Mouse (Mus musculus): ENCODE data around the gene Fbxl17.

The Fbxl17 gene

DNA sequence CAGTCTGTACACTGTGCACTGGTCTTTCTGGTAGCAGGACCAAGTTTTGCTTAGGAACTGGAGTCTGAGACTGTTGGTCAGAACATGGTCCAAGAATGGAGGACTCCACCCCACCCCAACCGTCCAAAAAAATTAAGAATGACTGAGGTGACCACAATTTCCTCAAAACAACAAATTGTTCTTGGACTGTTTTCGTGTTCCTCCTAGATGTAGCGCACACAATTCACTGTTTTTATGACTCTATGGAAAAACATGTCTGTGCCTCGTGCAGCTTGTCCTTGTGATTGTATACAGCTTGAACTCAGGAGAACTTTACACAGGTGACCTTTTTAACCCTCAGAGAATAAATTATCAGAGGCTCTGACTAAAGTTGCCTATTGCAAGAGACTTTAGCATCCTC is 220.7 kb downstream of the Fbxl17 start:
- peak; percentile 48 for DNase-seq (ENCODE audit: low read depth)

DNA sequence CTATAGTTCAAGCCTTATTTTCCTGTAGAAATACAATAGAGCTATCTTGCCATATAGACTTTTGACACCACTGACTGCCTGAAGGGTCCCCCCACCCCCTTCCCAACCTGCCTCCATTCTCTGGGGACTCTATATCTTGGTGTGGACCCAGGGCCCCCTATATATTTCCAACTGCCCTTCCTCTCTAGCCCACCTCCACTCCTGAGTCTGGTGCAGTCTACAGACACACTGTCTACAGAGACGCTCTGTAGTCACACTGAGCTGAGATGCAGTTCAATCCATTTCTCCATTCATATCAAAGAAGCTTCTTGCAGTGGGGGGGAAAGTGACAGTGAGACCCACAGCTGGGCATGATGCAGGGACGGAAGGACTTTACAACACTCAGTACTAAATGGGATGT is 226.5 kb downstream of the Fbxl17 start:
- DNase-seq (ENCODE audit: low read depth): no peak

DNA sequence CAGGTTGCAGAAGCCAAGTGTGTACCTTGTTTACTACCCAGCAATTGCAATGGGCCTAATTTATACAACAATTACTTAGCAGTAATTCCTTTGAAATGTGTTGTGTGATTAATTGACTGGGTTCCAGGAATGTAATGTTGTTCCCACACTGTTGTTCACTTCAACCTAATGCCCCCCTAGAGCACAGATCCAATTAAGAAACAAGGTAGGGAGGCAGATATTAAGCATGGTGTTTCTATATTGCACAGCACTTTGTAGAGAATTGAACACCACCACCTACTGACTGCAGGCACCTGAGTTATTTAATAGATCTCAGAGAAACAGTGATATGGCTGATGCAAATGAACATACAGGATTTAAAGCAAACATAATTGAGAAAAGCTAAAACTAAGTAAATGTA is 226.9 kb downstream of the Fbxl17 start:
- DNase-seq (ENCODE audit: low read depth): no peak

DNA sequence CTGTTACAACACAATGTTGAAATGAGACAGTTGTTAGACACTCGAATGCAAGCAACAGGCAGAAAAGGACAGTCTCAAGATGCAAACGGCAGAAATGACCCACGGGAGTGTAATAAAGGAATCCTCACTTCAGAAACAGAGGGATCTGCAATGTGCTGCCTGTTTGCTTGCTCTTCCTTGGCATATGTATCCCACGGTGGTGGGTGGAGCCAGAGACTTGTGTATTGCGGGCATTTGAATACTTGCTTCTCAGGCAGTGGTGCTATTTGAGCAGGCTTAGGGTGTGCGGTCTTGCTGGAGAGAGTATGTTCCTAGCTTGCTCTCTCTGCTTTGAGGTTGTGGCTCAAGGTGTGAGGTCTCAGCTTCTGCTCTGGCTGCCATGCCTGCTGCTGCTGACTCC is 228.8 kb downstream of the Fbxl17 start:
- no peak for DNase-seq (ENCODE audit: low read depth)

DNA sequence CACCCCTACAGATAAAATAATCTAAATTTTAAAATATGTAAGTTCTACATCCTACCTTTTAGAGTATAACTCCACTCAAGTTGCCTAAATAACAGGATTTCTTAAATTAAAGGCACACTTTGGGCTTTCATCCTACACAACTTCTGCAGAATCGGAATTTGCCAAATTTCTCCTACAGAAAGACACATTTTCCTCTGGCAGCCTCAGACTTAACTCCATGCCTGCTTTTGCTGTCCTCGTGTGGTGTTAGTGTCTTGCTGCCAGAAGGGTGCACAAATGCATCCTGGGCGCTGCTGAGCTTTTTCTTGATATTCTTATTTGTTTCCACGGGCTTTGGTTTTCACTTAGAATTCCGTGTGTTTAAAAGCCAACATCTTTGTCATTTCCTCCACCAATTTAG is 229.3 kb downstream of the Fbxl17 start:
- DNase-seq (ENCODE audit: low read depth): no peak

DNA sequence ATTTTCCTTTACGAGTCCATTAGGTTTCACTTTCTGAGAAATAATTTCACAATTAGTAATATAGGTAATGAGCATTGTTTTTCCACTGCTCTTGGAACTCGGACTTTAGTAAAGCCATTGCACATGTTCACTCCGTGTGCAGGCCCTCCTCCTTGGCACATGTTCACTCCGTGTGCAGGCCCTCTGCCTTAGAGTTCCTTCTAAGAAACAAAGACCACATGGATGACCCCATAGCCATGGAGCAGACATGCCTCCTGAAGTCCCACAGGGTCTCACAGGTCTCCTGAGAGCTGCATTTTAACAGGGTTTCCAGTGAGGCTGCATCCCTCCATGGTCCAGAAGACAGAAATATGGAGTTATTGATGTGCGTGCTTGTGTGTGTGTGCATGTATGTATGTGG is 237.1 kb downstream of the Fbxl17 start:
- no peak for DNase-seq (ENCODE audit: low read depth)

DNA sequence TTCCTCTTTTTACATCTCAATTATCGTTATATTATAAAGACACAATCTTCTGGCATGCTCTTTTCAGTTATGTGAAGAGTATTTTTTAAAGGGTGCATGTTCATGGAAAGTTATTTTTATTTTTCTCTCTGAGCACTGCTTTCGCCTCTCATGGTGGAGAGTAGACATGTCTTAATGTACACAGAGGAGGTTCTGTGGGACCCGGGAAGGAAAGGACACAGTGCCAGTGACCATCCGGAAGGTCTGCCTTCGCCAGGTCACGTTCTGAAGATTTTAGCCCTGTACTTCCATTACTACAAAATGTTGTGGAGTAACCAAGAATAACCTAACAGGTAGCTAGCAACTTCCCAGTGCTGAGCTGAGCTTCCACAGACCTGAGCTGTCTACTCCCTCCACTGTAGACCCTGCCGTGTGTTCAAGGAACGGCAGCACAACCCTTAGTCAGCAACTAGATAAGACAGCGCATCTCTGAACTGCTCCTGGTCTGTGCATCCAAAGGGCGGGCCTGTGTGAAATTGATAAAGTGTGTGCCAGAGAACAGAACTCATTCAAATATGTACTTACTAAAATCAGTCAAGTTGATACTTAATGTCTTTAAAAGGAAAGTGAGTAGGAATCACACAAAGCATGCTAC is 238.2 kb downstream of the Fbxl17 start:
- no peak for DNase-seq (ENCODE audit: low read depth)

DNA sequence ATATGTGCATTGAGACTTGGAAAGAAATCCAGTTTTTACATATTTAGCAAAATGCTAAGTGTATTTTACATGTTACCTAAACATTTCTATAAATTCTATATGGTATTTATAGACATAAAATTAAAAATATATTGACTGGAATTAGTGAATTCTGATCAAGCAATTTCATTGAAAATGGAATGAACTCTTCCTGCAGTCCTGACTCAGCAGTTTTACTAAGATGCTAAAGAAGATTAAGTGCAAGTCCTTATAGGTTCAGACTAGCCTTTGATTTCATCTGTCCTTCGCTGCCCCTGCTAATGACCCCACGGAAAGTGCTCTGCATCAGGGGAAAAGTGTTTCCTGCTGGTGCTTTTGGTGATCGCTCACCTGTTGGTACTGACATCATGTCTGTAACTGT is 240.7 kb downstream of the Fbxl17 start:
- DNase-seq (ENCODE audit: low read depth): no peak

DNA sequence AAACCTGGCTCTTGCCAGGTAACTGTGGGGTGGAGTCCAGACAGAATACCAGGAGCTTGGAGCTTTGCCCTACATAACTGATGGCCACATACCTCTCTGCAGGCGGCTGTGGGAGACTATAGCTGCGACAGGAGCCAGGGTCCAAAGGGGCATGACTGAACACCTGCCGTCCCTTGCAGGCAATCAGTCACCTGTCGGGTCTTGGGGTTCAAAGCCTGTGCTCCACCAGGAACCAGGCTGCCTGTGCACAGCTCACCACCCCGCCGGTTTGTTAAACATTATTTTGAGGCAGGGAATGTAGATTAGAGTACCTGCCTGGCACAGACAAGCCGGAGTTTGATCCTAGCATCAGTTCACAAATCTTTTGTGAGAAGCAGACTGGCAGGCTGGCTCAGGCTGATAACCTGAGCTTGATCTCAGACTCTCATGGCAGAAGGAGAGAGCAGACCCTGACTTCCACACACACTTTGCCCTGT is 253.6 kb downstream of the Fbxl17 start:
- no peak for DNase-seq (ENCODE audit: low read depth)

DNA sequence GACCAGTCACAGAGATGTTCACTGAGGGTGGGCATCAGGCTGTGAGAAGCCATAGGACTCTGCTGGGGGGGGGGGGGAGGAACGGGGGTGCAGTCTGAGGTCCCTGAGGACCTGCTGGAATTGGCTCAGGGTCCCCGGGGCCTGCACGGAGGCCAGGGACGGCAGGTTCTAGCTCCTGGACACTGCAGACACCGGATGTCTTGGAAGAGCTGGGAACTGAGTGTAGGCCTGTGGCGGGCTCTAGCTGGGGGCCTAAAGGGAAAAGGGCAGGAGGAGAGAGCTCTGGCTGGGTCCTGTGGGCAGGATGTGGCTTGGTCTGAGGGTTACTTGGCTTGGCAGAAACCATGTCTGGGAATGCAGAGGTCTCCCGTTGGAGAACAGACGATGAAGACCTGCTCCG is 254.3 kb downstream of the Fbxl17 start:
- DNase-seq (ENCODE audit: low read depth): no peak

DNA sequence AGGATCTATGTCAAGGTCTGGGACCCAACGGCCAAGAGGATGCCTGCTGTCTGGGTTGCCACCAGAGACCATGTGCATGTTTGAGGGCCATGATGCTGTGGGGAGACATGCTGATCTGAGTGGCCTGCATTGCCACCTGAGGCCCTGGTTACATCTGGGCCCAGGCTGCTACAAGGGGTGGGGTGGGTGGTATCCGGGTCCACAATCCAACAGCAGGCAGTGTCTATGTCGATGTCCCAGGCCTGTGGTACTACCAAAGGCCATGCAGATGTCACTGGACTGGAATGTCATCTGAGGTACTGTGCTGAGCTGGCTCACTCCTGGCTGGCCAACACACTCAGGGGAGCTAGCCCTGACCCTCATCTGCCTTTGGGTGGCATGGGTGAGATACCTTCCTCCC is 257.1 kb downstream of the Fbxl17 start:
- DNase-seq (ENCODE audit: low read depth): no peak

DNA sequence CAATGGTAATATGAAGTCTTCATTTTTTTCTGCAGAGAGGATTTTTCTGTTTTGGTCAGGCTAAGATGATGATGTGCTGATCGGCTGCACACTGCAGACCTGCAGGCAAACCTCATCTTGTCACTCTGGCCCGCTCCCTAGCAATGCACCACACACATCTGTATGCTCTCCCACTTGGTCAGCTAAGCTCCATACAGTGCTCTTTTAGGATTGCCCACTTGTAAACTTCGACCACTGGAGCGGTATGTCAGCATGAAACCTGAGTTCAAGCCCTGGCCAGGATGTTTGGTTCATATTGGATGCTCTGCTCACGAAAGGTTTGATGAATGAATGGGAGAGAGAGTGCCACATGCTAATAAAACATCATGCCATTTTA is 259.1 kb downstream of the Fbxl17 start:
- no peak for DNase-seq (ENCODE audit: low read depth)

DNA sequence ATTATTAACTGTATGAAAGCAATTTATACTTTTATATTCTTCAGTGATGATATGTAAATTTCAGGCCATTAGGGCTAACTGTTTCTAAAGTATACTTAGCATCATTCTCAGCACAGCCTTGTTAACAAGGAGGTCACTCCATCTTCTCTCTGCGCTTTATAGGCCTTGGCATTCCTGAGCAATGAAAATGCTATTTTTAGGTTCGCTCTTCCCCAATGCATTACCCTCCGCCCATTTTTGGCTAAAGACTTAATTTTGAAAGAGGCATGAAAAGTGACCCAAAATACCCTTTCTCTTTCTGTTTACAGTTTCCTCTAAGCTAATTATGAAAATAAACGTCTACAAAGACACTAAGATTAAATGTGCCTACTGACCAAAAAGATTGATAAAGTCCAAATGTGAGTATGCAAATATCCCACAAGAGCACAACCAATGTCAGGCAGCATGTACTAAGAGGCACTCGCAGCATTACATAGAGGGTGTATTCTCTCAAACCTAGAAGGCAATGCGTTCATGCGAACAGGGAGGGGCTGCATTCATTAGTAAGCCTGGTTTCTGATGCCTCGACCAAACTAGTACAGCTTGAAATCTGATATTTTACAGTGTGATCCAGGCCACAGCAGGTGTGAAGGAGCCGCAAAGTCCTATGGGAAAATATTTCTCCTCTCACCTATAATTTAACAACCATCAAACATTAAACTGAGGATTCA is 259.6 kb downstream of the Fbxl17 start:
- DNase-seq (ENCODE audit: low read depth): no peak

DNA sequence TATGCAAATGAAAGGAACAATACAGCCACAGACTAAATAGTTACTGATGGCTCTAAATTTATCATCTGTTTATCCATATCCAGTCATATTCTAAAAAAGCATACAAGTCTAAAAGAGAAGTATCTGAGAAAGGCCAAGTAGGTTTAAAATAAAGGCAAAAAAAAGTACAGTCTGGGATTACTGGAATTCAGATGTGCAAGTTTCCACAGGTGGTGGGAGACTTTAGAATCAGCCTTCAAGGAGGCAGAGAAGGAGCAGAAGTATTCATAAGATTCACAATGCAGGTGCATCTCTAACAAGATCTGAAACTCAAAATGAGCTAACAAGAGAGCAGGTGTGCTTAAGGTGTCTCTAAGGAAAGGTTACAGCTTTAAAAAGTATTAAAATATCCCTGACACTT is 263.0 kb downstream of the Fbxl17 start:
- DNase-seq (ENCODE audit: low read depth): no peak

DNA sequence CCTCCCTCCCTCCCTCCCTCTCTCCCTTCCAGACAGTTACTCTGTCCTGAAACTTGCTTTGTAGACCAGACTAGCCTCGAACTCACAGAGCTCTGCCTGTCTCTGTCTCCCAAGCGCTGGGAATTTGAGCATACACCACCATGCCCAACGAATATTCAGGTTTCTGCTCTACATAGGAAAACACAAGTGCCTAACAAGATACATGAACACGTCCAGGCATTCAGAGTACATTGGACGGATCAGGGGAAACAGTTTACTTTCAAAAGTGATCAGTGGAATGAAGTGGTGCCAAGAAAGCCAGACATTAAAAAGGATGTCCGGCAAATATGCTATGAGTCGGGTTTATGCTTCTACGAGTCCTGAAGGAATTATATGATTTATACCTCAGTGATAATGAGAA is 263.6 kb downstream of the Fbxl17 start:
- DNase-seq (ENCODE audit: low read depth): no peak

DNA sequence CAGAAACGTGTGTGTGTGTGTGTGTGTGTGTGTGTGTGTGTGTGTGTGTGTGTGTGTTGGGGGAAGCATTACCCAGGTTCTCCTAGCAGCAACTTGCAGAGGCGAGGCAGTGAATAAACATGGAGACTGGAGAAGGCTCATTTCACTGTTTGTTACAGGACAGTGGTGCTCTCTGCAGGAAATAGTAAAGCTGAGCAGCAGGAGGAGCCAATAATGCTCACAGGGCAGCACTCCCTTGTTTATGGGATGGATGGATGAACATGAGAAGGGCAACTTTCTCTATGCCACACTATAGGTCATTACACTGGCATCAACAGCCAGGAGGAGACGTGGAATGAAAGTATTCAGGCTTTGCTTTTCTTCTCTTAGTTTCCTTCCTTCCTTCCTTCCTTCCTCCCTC is 264.0 kb downstream of the Fbxl17 start:
- no peak for DNase-seq (ENCODE audit: low read depth)

DNA sequence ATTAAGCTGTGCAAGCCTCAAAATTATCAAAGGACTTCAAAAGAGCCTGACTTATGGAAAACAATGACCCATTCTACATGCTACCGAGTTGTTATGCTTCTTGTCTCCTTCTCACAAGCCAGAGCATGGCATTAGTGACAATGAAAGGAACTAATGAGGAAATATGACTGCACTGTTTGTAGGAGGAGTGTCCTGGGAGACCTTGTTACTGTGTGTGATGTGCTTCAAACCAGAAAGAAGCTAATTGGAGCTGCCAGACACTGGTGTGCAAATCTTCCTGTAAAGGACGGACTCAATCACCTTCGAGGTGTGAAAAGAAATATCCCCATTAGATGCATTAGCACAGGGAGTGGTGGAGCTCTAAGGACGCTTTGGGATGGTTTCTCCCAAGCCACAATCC is 270.7 kb downstream of the Fbxl17 start:
- DNase-seq (ENCODE audit: low read depth): no peak

DNA sequence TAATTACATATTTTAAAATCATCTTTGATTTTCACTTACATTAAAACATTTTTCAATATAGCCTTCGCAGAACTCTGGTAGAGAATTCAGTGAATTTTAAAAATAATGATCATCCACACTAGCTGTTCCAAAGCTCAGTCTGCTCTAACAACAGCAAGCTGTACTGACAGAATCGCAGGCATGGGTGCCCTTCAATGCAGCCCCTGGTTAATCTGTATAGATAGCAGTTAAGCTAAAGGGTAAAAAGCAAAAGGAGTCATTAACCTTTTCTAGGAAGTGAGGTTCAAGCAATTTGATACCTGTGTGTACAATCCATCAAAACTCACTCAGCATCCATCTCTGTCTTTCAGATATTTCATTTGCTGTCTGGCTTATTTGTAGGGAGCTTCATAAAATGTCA is 273.4 kb downstream of the Fbxl17 start:
- DNase-seq (ENCODE audit: low read depth): no peak

DNA sequence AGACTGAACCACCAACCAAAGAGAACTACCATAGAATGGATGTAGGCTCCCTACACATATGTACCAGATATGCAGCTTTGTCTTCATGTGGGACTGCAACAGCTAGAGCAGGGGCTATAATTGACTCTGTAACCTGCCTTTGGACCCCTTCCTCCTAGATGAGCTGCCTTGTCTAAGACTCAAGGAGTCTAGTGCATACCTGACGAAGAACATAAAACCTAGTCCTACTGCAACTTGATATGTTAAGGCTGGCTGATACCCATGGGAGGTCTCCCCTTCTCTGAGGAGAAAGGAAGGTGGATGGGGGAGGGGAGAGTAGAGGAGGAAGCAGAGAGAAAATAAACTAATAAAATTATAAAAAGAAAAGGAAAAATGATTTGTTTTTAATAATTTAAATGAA is 273.9 kb downstream of the Fbxl17 start:
- DNase-seq (ENCODE audit: low read depth): no peak

DNA sequence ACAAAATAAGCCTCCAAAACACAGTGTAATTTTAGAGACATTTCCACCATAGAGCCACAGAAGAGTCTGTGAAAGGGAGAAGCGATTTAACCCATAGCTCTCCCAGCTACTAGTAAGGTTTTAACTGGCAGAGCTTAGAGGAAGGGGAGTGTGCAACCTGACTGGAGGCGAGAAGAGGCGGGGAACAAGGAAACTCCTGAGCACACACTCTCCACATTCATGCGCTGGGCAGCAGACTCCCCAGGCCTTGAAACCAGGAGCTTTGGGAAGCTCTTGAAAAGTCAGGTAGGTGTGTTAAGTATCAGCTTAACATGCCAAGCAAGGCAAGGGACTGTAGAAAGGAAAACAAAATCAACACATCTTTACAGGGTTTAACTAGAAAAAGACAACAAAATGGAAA is 276.1 kb downstream of the Fbxl17 start:
- no peak for DNase-seq (ENCODE audit: low read depth)

DNA sequence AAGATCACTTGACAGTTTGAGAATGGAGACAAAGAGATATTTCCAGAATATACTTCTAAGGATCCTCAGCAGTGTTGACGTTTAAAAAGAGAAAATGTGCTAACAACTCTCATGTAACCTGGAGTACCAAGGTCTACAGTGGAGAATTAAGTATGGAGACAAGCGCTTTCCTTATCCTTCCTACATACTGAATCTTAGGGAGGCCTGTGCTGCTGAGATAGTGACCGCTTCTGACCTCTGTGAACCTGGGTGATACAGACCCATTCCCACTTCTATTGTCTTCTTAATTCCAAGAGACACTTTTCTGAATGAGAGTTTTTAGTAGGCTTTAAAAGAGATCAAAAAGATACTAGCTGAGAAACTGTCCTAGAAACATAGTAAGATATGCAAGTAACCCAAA is 278.2 kb downstream of the Fbxl17 start:
- no peak for DNase-seq (ENCODE audit: low read depth)

DNA sequence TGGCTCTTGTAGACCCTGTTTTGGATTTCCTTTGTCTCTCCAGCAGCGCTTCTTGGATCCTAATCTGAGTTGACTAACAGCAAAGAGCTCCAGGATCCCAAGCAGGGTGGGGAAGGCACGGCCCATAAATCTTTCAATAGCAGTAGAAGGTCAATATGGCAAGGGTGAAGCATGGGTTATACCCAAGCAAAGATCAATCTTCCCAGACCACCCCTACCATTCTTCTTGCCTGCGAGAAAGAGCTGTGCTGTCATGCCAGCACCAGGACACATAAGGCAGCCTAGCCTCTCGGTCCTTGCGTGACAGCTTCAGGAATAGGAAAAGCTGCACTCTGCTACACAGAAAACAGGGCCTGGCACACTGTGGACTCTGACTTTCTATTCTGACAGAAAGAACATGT is 279.0 kb downstream of the Fbxl17 start:
- no peak for DNase-seq (ENCODE audit: low read depth)

DNA sequence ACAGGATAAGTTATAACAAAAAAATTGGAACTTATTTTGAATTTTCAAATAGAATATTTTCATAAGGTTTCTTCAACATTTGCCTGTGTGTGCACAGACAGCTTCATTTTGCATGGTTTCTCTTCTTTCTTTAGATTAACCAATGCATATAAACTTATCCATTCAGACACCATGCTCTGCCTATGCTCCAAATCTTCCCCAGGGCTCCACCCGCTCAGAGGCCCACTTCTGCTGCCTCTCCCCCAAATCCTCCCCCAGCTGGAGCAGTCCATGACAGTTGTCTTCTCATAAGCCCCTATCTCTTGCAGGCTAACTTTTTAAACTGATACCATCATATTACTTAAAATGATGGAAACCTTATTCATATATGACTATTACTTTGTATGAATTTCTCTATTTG is 282.8 kb downstream of the Fbxl17 start:
- DNase-seq (ENCODE audit: low read depth): no peak

DNA sequence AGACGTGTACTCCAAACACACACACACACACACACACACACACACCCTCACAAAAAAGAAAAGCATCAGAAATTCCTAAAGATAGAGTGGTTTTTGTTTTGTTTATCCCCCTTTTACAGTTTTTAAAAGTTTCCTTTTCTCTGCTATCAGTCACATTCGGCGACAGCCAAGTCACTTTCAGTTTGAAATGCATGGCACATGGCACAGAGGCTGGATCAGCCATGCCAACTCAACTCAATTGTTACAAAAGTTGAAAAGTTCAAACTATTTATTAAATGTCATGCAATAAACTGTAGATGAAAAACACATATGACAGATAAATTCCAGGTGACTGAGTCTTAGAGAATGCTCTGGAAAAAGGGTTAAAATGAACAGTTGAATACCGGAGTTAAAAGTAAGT is 287.8 kb downstream of the Fbxl17 start:
- DNase-seq (ENCODE audit: low read depth): no peak
